Mouse (Mus musculus) cerebellum, adult 9-10 months (tissue): Measurements from ENCODE around the gene Wscd2.

Source experiments
- DNase-seq: peaks from one replicate; pipeline ENCODE4 v3.0.0; 2022

The Wscd2 gene

DNA sequence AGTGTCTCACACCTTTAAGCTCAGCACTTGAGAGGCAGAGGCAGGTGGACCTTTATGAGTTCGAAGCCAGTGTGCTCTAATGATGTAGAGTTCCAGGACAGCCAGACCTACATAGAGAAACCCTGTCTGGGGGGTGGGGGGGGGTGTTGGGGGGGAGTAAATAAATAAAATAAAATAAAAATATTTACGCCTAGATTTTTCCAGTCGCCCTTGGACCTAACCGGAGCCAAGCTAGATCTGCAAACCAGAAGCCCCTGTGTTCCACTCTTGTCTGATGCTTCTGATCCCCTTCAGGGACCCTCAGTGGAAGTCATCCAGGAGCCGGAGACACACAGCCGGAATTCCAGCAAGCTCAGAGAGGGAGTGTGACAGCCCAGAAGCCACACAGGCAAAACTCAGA is at the start of gene Wscd2:
TSS of gene Wscd2 (plus strand) at position 301 of the 400 bp plus-strand sequence.
- peak; percentile 54 for DNase-seq

GRCm38 (mm10) chr5:113442180-113442579 is 48.0 kb upstream of the Wscd2 start:
- no peak for DNase-seq

GRCm38 (mm10) chr5:113448023-113448734 is 42.0 kb upstream of the Wscd2 start:
- DNase-seq: no peak

GRCm38 (mm10) chr5:113449336-113449735 is 40.8 kb upstream of the Wscd2 start:
- DNase-seq: no peak

GRCm38 (mm10) chr5:113452691-113453090 is 37.4 kb upstream of the Wscd2 start:
- no peak for DNase-seq

DNA sequence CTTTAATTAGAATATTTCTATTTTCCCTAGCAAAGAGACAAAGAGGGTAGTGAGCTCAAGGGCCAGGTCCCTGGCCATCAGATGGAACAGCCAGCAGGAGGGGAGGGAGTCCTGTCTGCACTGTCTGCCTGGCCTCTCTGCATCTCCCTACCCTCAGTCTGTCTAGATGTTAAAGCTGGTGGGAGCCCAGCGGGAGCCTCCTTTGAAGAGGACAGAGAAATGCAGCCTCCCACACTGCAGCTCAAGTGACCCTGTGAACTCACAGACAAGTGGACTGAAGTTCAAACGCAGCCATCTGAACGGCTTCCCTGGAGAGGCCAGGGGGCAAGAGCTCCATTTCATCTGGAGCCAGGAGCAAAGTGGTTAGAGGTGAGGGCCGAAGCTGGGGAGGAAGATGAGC is 36.8 kb upstream of the Wscd2 start:
- no peak for DNase-seq

- DNase-seq: no peak
Measured at GRCm38 (mm10) chr5:113456020-113456419, 34.1 kb upstream of the Wscd2 start.

DNA sequence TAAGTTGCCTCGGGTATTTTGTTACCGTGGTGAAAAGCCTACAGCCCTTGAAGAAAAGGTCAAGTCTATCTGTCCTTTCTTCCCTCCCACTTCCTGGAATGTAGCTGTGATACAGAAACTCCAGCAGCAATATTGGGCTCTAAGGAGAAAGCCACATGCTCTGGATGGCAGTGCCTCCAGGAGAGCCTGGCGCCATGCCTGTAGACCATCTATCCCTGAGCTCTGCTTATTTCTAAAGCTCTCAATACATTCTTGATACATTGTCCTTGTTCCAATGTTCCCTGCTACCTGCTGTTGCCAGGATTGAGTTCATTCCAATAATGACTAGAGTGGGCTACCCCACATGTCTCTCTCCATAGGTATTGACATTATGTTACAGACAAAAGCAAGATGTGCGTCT is 33.4 kb upstream of the Wscd2 start:
- DNase-seq: no peak

DNA sequence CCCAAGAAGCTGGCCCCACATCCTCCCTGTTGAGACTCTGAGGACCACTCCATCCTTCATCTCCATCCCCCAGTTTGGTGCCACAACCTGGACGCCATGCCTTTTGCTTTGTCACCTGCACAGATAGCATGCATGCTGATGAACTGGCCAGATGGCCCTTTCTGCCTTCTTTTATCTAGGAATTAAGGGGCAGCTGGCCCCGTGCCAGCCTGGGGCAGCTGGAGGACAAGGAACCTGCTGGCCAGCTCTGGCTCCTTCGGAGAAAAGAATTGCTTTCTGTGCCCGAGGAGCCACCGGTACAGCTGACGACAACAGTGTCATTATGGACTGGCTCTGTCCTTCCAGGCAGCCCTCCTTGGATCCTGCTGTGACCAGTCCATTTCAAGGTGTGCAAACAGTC is 32.9 kb upstream of the Wscd2 start:
- DNase-seq: peak; percentile 58

- peak; percentile 6 for DNase-seq
Measured at GRCm38 (mm10) chr5:113459942-113460341, 30.2 kb upstream of the Wscd2 start.

DNA sequence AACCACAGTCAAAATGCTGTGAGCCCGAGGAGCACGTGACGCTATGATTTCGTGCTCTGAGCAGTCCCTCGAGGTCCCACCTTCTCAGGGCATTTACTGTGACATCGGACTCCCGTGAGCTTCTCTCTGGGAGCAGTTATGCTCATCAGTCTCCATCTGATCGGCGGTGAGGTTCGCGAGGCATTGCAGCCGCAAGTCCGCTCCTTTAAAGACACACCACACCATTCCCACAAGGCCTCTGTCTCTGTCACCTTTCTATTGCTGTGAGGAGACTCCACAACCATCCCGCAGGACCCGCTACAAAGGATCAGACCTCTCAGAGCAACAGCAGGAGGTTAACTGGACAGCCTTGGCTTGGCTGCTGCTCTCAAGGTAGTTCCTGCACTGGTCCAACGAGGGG is 28.6 kb upstream of the Wscd2 start:
- no peak for DNase-seq

DNA sequence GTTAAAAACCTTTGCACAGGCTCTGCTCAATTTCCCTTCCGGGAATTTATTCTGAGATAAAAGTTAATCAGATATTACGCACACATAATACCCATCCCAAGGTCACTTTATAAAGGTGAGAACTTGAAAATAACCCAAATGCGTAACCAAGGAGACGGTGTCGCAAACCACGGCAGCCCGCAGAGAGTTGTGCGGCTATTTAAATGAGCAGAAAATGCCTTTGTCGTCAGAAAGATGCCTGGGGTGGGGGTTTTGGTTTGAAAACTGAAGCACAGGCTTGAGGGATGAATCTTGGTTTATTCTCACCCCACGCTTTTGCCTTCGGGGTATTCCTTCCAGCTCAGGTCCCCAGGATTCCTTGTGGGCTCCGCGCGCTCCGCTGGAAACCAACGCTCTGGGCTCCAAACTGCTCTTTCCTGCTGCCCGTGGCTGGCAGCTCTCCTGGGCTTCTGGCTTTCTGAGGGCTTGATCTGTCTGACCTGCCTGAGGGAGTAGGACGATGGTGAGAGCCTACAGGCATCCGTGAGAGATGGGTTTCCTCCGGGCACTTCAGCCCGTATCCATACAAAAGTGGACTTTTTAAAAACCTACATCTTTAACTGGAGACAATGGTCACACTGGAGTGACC is 28.0 kb upstream of the Wscd2 start:
- no peak for DNase-seq

- no peak for DNase-seq
Measured at GRCm38 (mm10) chr5:113464731-113465130, 25.4 kb upstream of the Wscd2 start.

GRCm38 (mm10) chr5:113466536-113466935 is 23.6 kb upstream of the Wscd2 start:
- DNase-seq: no peak

DNA sequence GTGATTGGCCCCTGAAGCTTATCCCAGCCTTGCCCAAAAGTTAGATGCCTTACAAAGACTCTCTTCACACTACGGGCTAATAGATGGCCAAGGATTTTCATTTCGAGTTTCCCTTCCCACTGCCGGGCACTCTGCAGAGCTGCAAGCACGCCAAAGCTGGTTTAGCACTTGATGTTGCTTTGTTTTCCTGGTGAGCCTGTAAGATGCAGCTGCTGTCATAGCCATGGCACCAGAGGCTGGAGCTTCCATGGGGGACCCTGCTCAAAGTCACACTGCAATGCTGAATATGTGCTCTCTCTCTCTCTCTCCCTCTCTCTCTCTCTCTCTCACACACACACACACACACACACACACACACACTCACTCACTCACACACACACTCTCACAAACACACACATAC is 23.1 kb upstream of the Wscd2 start:
- DNase-seq: no peak

DNA sequence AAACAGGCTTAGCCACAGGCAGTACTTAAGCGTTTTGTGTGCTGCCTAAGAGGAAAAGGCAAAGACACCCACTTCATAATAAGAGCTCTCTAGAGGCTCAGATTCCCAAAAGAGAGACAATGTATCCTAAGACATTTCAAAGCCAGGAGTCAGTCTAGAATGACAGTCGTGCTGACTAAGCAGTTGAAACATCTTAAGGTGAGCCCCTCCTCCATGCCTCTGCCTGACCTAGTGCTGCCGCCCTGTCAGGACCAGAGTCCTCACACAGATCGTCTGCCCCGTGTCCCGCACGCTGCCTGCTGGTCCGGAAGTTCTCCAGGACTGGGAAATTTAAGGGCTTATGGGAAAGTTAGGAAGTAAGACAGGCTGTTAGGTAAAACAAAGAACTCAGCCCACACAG is 22.4 kb upstream of the Wscd2 start:
- DNase-seq: no peak

DNA sequence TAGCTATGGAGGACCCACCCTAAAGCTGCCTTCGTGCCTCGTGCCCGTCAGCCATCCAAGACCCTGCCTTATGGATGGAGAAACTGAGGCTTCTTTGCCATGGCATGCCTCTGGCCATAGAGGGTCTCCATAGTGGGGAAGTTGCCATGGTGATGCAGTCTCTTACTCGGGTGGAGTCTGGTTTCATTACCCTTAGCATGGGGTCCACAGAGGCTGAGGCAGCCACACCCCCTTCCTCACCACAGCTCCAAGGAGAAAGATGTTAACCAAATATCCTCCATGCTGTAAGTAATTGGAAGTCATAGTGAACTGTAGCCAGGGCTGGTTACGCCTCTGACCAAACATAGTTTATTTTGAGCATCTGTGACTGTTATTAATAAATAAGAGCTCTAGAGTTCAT is 21.5 kb upstream of the Wscd2 start:
- no peak for DNase-seq

DNA sequence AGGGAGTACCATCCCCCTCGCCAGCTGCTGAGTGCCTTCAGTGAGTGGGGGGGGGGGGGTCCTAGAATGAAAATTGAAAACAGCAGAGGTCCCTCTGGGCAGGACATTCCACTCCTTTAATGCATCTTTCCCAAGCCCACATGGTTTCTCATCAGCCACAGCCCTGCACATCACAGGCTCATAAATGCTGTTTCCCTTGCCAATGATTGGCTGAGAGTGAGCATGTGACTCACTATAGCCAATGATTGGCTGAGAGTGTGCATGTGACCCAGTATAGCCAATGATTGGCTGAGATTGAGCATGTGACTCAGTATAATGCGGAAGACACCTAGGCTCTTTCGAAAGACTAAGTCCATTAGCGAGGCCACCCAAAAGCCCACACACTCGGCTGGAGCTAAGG is 20.9 kb upstream of the Wscd2 start:
- DNase-seq: no peak

GRCm38 (mm10) chr5:113469826-113470225 is 20.3 kb upstream of the Wscd2 start:
- DNase-seq: no peak

GRCm38 (mm10) chr5:113471417-113471816 is 18.7 kb upstream of the Wscd2 start:
- peak; percentile 89 for DNase-seq

DNA sequence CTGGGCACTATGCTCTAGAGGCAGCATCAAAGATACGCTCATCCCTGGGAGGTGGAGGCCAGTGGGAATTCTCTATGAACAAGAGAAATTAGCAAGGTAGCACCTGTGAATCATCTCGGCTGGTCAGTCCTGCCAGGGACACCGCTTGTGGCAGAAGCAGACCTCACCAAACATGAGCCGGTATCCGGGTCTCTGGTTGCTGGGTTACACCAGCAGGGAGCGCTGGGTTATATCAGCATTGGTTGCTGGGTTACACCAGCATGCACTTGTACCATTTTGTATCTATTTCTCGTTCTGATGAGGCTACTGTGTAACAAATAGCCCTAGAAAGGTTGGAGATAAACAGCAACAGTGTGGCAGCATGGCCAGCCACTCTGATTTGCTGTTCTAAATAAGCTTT is 17.8 kb upstream of the Wscd2 start:
- DNase-seq: peak; percentile 47

GRCm38 (mm10) chr5:113476816-113477215 is 13.3 kb upstream of the Wscd2 start:
- DNase-seq: no peak

- no peak for DNase-seq
Measured at GRCm38 (mm10) chr5:113479075-113479474, 11.1 kb upstream of the Wscd2 start.

- DNase-seq: no peak
Measured at GRCm38 (mm10) chr5:113480451-113480850, 9.7 kb upstream of the Wscd2 start.
